Mouse (Mus musculus) G1E (cell line): ENCODE data around the gene Prkca.

Experiments used
- CTCF ChIP-seq: IDR thresholded peaks from 2 replicates; pipeline ENCODE4 v1.5.1; 2012; ENCODE audit warnings: low read depth, low read length, inconsistent platforms, mixed read lengths
- GATA2 ChIP-seq: IDR thresholded peaks from 2 replicates; pipeline ENCODE4 v1.6.1; 2012; ENCODE audit warnings: low read depth, low read length, inconsistent platforms, borderline replicate concordance

DNA sequence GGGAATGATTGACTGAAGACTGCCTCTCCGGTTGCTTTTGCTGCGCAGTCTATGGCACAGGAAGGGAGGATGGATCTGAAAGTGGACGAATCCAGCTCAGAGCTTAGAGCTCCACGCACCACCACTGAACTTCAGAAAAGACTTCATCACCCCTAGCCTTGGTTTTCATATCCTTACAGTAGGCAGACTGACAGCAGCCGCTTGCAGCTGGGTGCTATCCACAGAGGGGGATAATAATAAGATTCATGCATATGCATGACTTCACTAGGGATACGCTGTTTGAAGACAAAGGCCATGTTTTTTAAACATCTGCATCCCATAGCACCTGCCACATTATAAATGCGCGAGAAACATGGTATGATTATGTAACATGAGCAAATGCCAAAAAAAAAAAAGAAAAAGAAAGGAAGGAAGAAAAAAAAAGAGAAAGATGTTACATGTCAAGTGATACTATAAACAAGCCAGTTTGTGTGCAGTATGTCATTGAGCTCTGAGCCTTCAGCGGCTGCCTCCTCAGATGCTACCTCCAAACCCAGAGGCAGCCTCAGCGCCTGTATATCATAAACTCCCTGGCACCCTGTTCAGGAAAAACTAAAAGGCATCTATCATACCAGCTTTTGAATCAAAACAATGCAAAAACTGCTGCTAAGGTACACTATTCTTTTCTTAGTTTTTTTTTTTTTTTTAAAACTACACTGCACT lies 162.6 kb downstream of the Prkca start:
- TF ChIP-seq CTCF, result no peak
- TF ChIP-seq GATA2, result no peak
